Mouse (Mus musculus): ENCODE measurements around the gene Got1.

GRCm38 (mm10) chr19:43497440-43497839 lies 27.0 kb downstream of the Got1 start:
- no peak for TF ChIP-seq GATA1 (IDR thresholded peaks at IDR 0.05; ENCODE audit: low read length)
- TF ChIP-seq TAL1 (IDR thresholded peaks at IDR 0.05; ENCODE audit: low read length): no peak
